Mouse (Mus musculus) midbrain, postnatal 0 days (tissue): ENCODE data around the gene Tmc7. TPM values are rescaled to one million over a fixed set of nuclear protein-coding genes. Genes with fewer than 3 reads are reported as not detected.

ENCODE experiments used
- ATAC-seq: fragments of 200-750 bp; cut with Nextera tagmentation; 2 replicates; pipeline ENCODE4 v1.8.0; 2017; ENCODE audit warnings: moderate number of reproducible peaks, mild to moderate bottlenecking, moderate TSS enrichment, moderate library complexity; ENCODE audit not compliant: low FRiP score
- DNase-seq: peaks from one replicate; pipeline ENCODE4 v3.0.0-alpha.2; 2015; ENCODE audit warnings: low spot score
- H3K27ac ChIP-seq: fragments of 300-500 bp; sonication (generic); 2 replicates; pipeline ENCODE4 v1.5.1; 2014; ENCODE audit warnings: low read depth, mild to moderate bottlenecking, low read length, mixed read lengths
- H3K27me3 ChIP-seq: fragments of 300-500 bp; sonication (generic); 2 replicates; pipeline ENCODE4 v1.6.1; 2014; ENCODE audit warnings: low read length, control low read depth, mixed read lengths; ENCODE audit not compliant: insufficient read depth
- H3K36me3 ChIP-seq: fragments of 300-500 bp; sonication (generic); 2 replicates; pipeline ENCODE4 v1.6.1; 2014; ENCODE audit warnings: low read length, control low read depth, mixed read lengths; ENCODE audit not compliant: insufficient read depth
- H3K4me1 ChIP-seq: fragments of 300-500 bp; sonication (generic); 2 replicates; pipeline ENCODE4 v1.6.1; 2014; ENCODE audit warnings: mild to moderate bottlenecking, control low read depth, antibody characterized with exemption, low read length, mixed read lengths; ENCODE audit not compliant: insufficient read depth
- H3K4me2 ChIP-seq: fragments of 300-500 bp; sonication (generic); 2 replicates; pipeline ENCODE4 v1.6.1; 2014; ENCODE audit warnings: low read depth, mild to moderate bottlenecking, low read length, mixed read lengths; ENCODE audit not compliant: poor library complexity, severe bottlenecking
- H3K4me3 ChIP-seq: fragments of 300-500 bp; sonication (generic); 2 replicates; pipeline ENCODE4 v1.5.1; 2014; ENCODE audit warnings: low read depth, mild to moderate bottlenecking, low read length, moderate library complexity
- H3K9ac ChIP-seq: fragments of 300-500 bp; sonication (generic); replicated peaks from 2 replicates; pipeline ENCODE4 v1.6.1; 2014; ENCODE audit warnings: mild to moderate bottlenecking, low read length, moderate library complexity, mixed read lengths; ENCODE audit not compliant: poor library complexity, severe bottlenecking
- H3K9me3 ChIP-seq: fragments of 300-500 bp; sonication (generic); 2 replicates; pipeline ENCODE4 v1.6.1; 2016; ENCODE audit warnings: low read length, control low read depth
- CTCF ChIP-seq: IDR thresholded peaks from 2 replicates; pipeline ENCODE4 v1.5.1; 2016; ENCODE audit warnings: antibody characterized with exemption, mild to moderate bottlenecking
- WGBS: fragments of 180-500 bp; shearing (Covaris S2); extraction: QIAGEN DNeasy Blood & Tissue Kit; methylation state at CpG from one replicate; pipeline ENCODE4 v1.1.7; 2014; 5-methylcytosine and 5-hydroxymethylcytosine counted together
- polyA plus RNA-seq: library from polyadenylated mRNA; unstranded; fragments of >200 nt; fragmentation: Nextera tagmentation; extraction: Ambion mirVana; gene quantifications from 2 replicates; pipeline ENCODE4 v1.2.1, GENCODE M21; 2015
- total RNA-seq: library from RNA; depleted of rRNA; stranded (reverse); fragments of >200 nt; gene quantifications from 2 replicates; pipeline ENCODE4 v1.2.3, GENCODE M21; 2014

Gene Tmc7
- total and polyA plus RNA-seq, 2 experiments from 2014 or later: 5.4 to 11.5 TPM

DNA sequence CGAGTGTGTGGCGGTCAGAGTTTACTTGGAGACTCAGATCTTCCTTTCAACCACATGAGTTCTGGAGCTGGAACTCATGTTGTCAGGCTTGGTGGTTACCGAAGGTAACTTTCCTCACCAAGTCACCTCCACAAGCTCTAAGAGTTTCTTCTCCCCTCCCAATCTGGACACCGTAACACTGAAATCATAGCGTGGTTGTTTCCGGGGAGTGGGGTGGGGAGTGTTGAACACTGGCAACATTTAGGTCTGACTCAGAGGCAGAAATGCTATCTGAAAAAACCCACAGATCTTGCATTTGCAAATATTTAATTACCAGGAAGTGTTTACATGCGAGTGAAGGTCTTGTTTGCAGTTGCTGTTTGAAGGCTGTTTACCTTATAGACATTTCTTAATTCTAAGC, 25.3 kb upstream of the Tmc7 start:
- Histone ChIP-seq H3K9me3 (no peaks in the 10 kb centered on the region), H3K27me3 (no peaks in the 10 kb centered on the region), H3K27ac (no peak overlapping the region), H3K4me1 (no peaks in the 10 kb centered on the region), H3K9ac (no peak overlapping the region), H3K4me2 (no peak overlapping the region), H3K4me3 (no peak overlapping the region), H3K36me3 (no peaks in the 10 kb centered on the region)
- TF ChIP-seq CTCF: no peak
- ATAC-seq: no peak
- 93% methylated on average over 7 of the region's 7 CpGs for WGBS
- no peak for DNase-seq

DNA sequence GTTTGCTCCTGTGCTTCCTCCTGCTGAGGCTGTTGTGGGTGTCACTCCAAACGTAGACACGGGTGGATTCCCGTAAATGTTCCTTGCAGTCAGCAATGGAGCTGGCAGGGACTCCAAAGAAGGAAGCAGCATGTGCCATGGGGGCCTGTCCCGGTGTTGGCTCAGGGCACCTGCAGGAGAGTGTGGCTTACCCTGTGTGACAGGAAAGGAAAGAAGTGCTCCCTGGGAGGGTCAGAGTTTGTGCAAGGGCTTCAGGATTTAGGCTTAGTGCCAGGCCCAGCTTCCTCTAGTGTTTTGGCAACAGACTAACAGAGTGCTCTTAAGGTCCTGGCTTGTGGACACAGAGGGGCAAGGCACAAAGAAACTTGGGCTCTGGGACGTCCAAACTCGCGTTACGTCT, 20.3 kb upstream of the Tmc7 start:
- Histone ChIP-seq H3K9me3 (no peaks in the 10 kb centered on the region), H3K36me3 (no peaks in the 10 kb centered on the region), H3K9ac (no peak overlapping the region), H3K4me1 (no peaks in the 10 kb centered on the region), H3K4me3 (no peak overlapping the region), H3K27me3 (no peaks in the 10 kb centered on the region), H3K27ac (no peak overlapping the region), H3K4me2 (no peak overlapping the region)
- 75% methylated on average over 8 of the region's 8 CpGs for WGBS
- ATAC-seq (no peak), DNase-seq (no peak)
- no peak for TF ChIP-seq CTCF

GRCm38 (mm10) chr7:118599954-118600631, 15.6 kb upstream of the Tmc7 start:
- H3K9ac ChIP-seq: no peak overlapping the region
- 61% methylated on average over 12 of the region's 12 CpGs for WGBS
- no peaks in the 10 kb centered on the region for H3K9me3 ChIP-seq

DNA sequence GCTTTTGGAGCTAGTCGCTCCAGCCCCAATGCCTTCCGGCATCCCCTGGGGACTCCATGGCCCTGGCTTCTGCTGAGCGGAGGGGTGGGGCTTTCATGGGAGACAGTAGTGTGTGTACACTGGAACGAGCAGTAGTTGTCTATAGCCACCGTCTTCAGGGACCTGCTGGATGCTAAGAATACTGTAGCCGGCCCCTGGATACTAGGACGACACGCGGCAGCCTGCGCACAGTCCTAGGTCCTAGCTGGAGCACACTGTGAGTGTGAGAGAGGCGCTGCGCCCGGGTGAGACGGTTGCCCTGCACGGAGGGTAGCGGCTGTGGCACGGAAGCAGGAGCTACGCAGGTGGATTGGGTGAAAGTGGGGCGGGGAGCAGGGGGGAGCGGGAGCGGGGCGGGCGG, 12.7 kb upstream of the Tmc7 start, which contains the start of gene Tmc5:
Gene Tmc5 (plus strand): TSS at position 97 of the 400 bp plus-strand sequence.
- no peaks in the 10 kb centered on the region for H3K9me3 ChIP-seq
- peak within 1 kb of the TSS; percentile 50 for H3K4me2 ChIP-seq
- peaks cover 13% of the 10 kb centered on the region; the same call in 1 of the 2 replicates for H3K4me1 ChIP-seq
- H3K27me3 ChIP-seq: peaks cover 15% of the 10 kb centered on the region
- no peak within 1 kb of the TSS for H3K27ac ChIP-seq
- no peaks in the 10 kb centered on the region for H3K36me3 ChIP-seq
- DNase-seq (no peak), ATAC-seq (no peak)
- H3K9ac ChIP-seq: no peak within 1 kb of the TSS; the same call in 1 of the 2 replicates
- WGBS: 5% methylated on average over 23 of the region's 23 CpGs
- TF ChIP-seq CTCF: no peak
- peak within 1 kb of the TSS; percentile 26 for H3K4me3 ChIP-seq

More at GRCm38 (mm10) chr7:118599954-118600631, 15.6 kb upstream of the Tmc7 start:
- H3K4me1 ChIP-seq: 0 out of 2 replicates have a peak, but pooled peaks cover under 1% of the 10 kb centered on the region
- no peak for DNase-seq
- peaks cover 15% of the 10 kb centered on the region for H3K27me3 ChIP-seq
- no peak for TF ChIP-seq CTCF
- H3K4me2 ChIP-seq: no peak overlapping the region
- no peaks in the 10 kb centered on the region for H3K36me3 ChIP-seq
- no peak overlapping the region for H3K27ac ChIP-seq
- no peak overlapping the region for H3K4me3 ChIP-seq
- ATAC-seq: no peak

GRCm38 (mm10) chr7:118596271-118596670, 11.7 kb upstream of the Tmc7 start:
- no peak for TF ChIP-seq CTCF
- Histone ChIP-seq H3K9me3 (no peaks in the 10 kb centered on the region), H3K4me2 (no peak overlapping the region), H3K27ac (no peak overlapping the region), H3K4me3 (no peak overlapping the region), H3K27me3 (peaks cover 15% of the 10 kb centered on the region), H3K4me1 (peaks cover 13% of the 10 kb centered on the region), H3K36me3 (no peaks in the 10 kb centered on the region), H3K9ac (no peak overlapping the region)
- ATAC-seq (no peak), DNase-seq (no peak)
- WGBS: 80% methylated on average over 11 of the region's 11 CpGs

- H3K4me1 ChIP-seq: peaks cover 13% of the 10 kb centered on the region
- H3K4me2 ChIP-seq: peak overlapping the region; percentile 29
- H3K36me3 ChIP-seq: no peaks in the 10 kb centered on the region
- no peak overlapping the region for H3K4me3 ChIP-seq
- TF ChIP-seq CTCF: peak; percentile 99
- ATAC-seq: peak; percentile 18; the same call in 1 of the 2 replicates
- under 1% methylated on average over 14 of the region's 14 CpGs for WGBS
- no peaks in the 10 kb centered on the region for H3K9me3 ChIP-seq
- peak; percentile 95 for DNase-seq
- H3K27ac ChIP-seq: peak overlapping the region; percentile 67; the same call in 1 of the 2 replicates
- H3K27me3 ChIP-seq: peaks cover 15% of the 10 kb centered on the region
- no peak overlapping the region for H3K9ac ChIP-seq
Measured at GRCm38 (mm10) chr7:118595228-118595627, 10.7 kb upstream of the Tmc7 start.
